Mouse (Mus musculus) CH12.LX (cell line): ENCODE measurements around the gene Slc16a3. TPM values are rescaled to one million over a fixed set of nuclear protein-coding genes. Genes with fewer than 3 reads are reported as not detected.
A peak's percentile ranks its signal among the peaks of the same experiment; 100 is the strongest.

Experiments
- DNase-seq: peaks from one replicate; pipeline ENCODE4 v3.0.0-alpha.2; 2013; ENCODE audit errors: extremely low read depth
- H3K27ac ChIP-seq: 2 replicates; pipeline ENCODE4 v1.5.1; 2012; ENCODE audit warnings: low read depth, mild to moderate bottlenecking, control low read depth, moderate library complexity; ENCODE audit not compliant: insufficient read depth
- H3K27me3 ChIP-seq: replicated peaks from 2 replicates; pipeline ENCODE3; 2012; ENCODE audit warnings: inconsistent platforms
- H3K36me3 ChIP-seq, 2 experiments: replicated peaks in 1 of 2; 2 replicates each; pipeline versions ENCODE3 to v1.6.1; 2012; ENCODE audit warnings: inconsistent platforms in 1 of 2, low read length in 1 of 2, mild to moderate bottlenecking in 1 of 2, mixed read lengths in 1 of 2, moderate library complexity in 1 of 2; ENCODE audit not compliant: control insufficient read depth in 1 of 2, insufficient read depth in 1 of 2
- H3K4me1 ChIP-seq, 2 experiments: 2 replicates each; pipeline ENCODE4 v1.6.1; 2012; ENCODE audit warnings: inconsistent platforms in 1 of 2, moderate library complexity in 1 of 2; ENCODE audit not compliant: insufficient read depth in 2 of 2, control insufficient read depth in 1 of 2
- H3K4me2 ChIP-seq: 2 replicates; pipeline ENCODE4 v1.6.1; 2012; ENCODE audit warnings: low read depth, mild to moderate bottlenecking, control low read depth; ENCODE audit not compliant: poor library complexity, insufficient read depth, severe bottlenecking
- H3K4me3 ChIP-seq, 3 experiments: fragments of 150-350 bp in 1 of 3; sonication (generic) in 1 of 3; replicated peaks in 1 of 3; 2 replicates each; pipeline versions ENCODE3 to v1.5.1; 2011 to 2012; ENCODE audit warnings: low read depth in 2 of 3, low read length in 2 of 3, mild to moderate bottlenecking in 2 of 3, moderate library complexity in 2 of 3, control low read depth in 1 of 3, improper control_type of control experiment in 1 of 3, inconsistent platforms in 1 of 3, mixed read lengths in 1 of 3; ENCODE audit not compliant: poor library complexity in 1 of 3
- H3K79me2 ChIP-seq: replicated peaks from 2 replicates; pipeline ENCODE4 v1.6.1; 2012; ENCODE audit warnings: mild to moderate bottlenecking, moderate library complexity; ENCODE audit not compliant: control insufficient read depth, poor library complexity, insufficient read depth, severe bottlenecking; ENCODE audit errors: extremely low read depth
- H3K9ac ChIP-seq: 2 replicates; pipeline ENCODE4 v1.6.1; 2012; ENCODE audit warnings: low read depth, mild to moderate bottlenecking, control low read depth, moderate library complexity; ENCODE audit not compliant: insufficient read depth
- H3K9me3 ChIP-seq: replicated peaks from 2 replicates; pipeline ENCODE3; 2012; ENCODE audit warnings: low read length, inconsistent platforms, mixed read lengths
- BHLHE40 ChIP-seq: IDR thresholded peaks from 2 replicates; pipeline ENCODE4 v1.6.1; 2011; ENCODE audit warnings: mild to moderate bottlenecking, low read depth, low read length, improper control_type of control experiment
- CHD1 ChIP-seq: IDR thresholded peaks from 2 replicates; pipeline ENCODE4 v1.6.1; 2012; ENCODE audit warnings: low read depth, low read length, improper control_type of control experiment, inconsistent platforms
- CHD2 ChIP-seq: IDR thresholded peaks from 2 replicates; pipeline ENCODE4 v1.6.1; 2011; ENCODE audit warnings: low read length, improper control_type of control experiment
- CTCF ChIP-seq, 2 experiments: IDR thresholded peaks in 1 of 2; conservative IDR thresholded peaks in 1 of 2; 2 replicates each; pipeline ENCODE4 v1.5.1; 2011 to 2012; ENCODE audit warnings: low read depth in 2 of 2, low read length in 2 of 2, improper control_type of control experiment in 1 of 2, inconsistent platforms in 1 of 2, mild to moderate bottlenecking in 1 of 2, moderate library complexity in 1 of 2
- ELF1 ChIP-seq: IDR thresholded peaks from 2 replicates; pipeline ENCODE4 v1.6.1; 2014; ENCODE audit warnings: low read depth, mild to moderate bottlenecking, inconsistent platforms, low read length, improper control_type of control experiment
- EP300 ChIP-seq: IDR thresholded peaks from 2 replicates; pipeline ENCODE4 v1.6.1; 2011; ENCODE audit warnings: low read length, improper control_type of control experiment
- ETS1 ChIP-seq: conservative IDR thresholded peaks from 2 replicates; pipeline ENCODE4 v1.6.1; 2012; ENCODE audit warnings: low read depth, mild to moderate bottlenecking, inconsistent platforms, low read length, improper control_type of control experiment, moderate library complexity
- HCFC1 ChIP-seq: IDR thresholded peaks from 2 replicates; pipeline ENCODE4 v1.6.1; 2012; ENCODE audit warnings: low read depth, mild to moderate bottlenecking, inconsistent platforms, low read length, improper control_type of control experiment
- JUN ChIP-seq: IDR thresholded peaks from 2 replicates; pipeline ENCODE4 v1.6.1; 2011; ENCODE audit warnings: low read depth, mild to moderate bottlenecking, low read length, improper control_type of control experiment, moderate library complexity; ENCODE audit not compliant: insufficient read depth
- JUND ChIP-seq: conservative IDR thresholded peaks from 2 replicates; pipeline ENCODE4 v1.6.1; 2011; ENCODE audit warnings: low read depth, low read length, improper control_type of control experiment
- KAT2A ChIP-seq: IDR thresholded peaks from 2 replicates; pipeline ENCODE4 v1.6.1; 2012; ENCODE audit warnings: low read length, improper control_type of control experiment, inconsistent platforms; ENCODE audit not compliant: insufficient replicate concordance
- MAFK ChIP-seq: IDR thresholded peaks from 2 replicates; pipeline ENCODE4 v1.6.1; 2011; ENCODE audit warnings: low read length, improper control_type of control experiment; ENCODE audit not compliant: insufficient replicate concordance
- MAX ChIP-seq: IDR thresholded peaks from 2 replicates; pipeline ENCODE4 v1.6.1; 2011; ENCODE audit warnings: low read length, improper control_type of control experiment
- MAZ ChIP-seq: IDR thresholded peaks from 2 replicates; pipeline ENCODE4 v1.6.1; 2012; ENCODE audit warnings: low read depth, mild to moderate bottlenecking, inconsistent platforms, low read length, improper control_type of control experiment, moderate library complexity
- MEF2A ChIP-seq: IDR thresholded peaks from 2 replicates; pipeline ENCODE4 v1.6.1; 2014; ENCODE audit warnings: low read depth, mild to moderate bottlenecking, inconsistent platforms, low read length, improper control_type of control experiment, borderline replicate concordance
- MXI1 ChIP-seq: IDR thresholded peaks from 2 replicates; pipeline ENCODE4 v1.6.1; 2011; ENCODE audit warnings: mild to moderate bottlenecking, low read depth, low read length, improper control_type of control experiment
- MYC ChIP-seq: IDR thresholded peaks from 2 replicates; pipeline ENCODE4 v1.6.1; 2011; ENCODE audit warnings: low read depth, mild to moderate bottlenecking, improper control_type of control experiment, low read length
- NELFE ChIP-seq: IDR thresholded peaks from 2 replicates; pipeline ENCODE4 v1.6.1; 2011; ENCODE audit warnings: low read depth, low read length, improper control_type of control experiment
- NRF1 ChIP-seq: IDR thresholded peaks from 2 replicates; pipeline ENCODE4 v1.6.1; 2014; ENCODE audit warnings: low read depth, mild to moderate bottlenecking, inconsistent platforms, low read length, improper control_type of control experiment, moderate library complexity
- PAX5 ChIP-seq: IDR thresholded peaks from 2 replicates; pipeline ENCODE4 v1.6.1; 2012; ENCODE audit warnings: low read length, inconsistent platforms, mixed read lengths
- POLR2AphosphoS2 ChIP-seq: IDR thresholded peaks from 2 replicates; pipeline ENCODE4 v1.6.1; 2011; ENCODE audit warnings: low read depth, low read length, improper control_type of control experiment
- RCOR1 ChIP-seq: conservative IDR thresholded peaks from 2 replicates; pipeline ENCODE4 v1.6.1; 2012; ENCODE audit warnings: low read depth, mild to moderate bottlenecking, inconsistent platforms, low read length, improper control_type of control experiment
- SIN3A ChIP-seq: IDR thresholded peaks from 2 replicates; pipeline ENCODE4 v1.6.1; 2012; ENCODE audit warnings: low read length, improper control_type of control experiment, inconsistent platforms
- SMC3 ChIP-seq: IDR thresholded peaks from 2 replicates; pipeline ENCODE4 v1.6.1; 2011; ENCODE audit warnings: low read depth, low read length, improper control_type of control experiment
- TBP ChIP-seq: conservative IDR thresholded peaks from 2 replicates; pipeline ENCODE4 v1.6.1; 2011; ENCODE audit warnings: low read depth, low read length, improper control_type of control experiment
- TCF12 ChIP-seq: IDR thresholded peaks from 2 replicates; pipeline ENCODE4 v1.6.1; 2014; ENCODE audit warnings: low read depth, mild to moderate bottlenecking, inconsistent platforms, low read length, improper control_type of control experiment
- UBTF ChIP-seq: IDR thresholded peaks from 2 replicates; pipeline ENCODE4 v1.6.1; 2012; ENCODE audit warnings: low read depth, mild to moderate bottlenecking, inconsistent platforms, low read length, improper control_type of control experiment, moderate library complexity
- USF1 ChIP-seq: IDR thresholded peaks from 2 replicates; pipeline ENCODE4 v1.6.1; 2014; ENCODE audit warnings: low read depth, mild to moderate bottlenecking, inconsistent platforms, low read length, improper control_type of control experiment
- USF2 ChIP-seq: conservative IDR thresholded peaks from 2 replicates; pipeline ENCODE4 v1.6.1; 2011; ENCODE audit warnings: low read depth, low read length, improper control_type of control experiment
- ZC3H11A ChIP-seq: IDR thresholded peaks from 2 replicates; pipeline ENCODE4 v1.6.1; 2012; ENCODE audit warnings: low read depth, mild to moderate bottlenecking, inconsistent platforms, low read length, improper control_type of control experiment
- ZKSCAN1 ChIP-seq: IDR thresholded peaks from 2 replicates; pipeline ENCODE4 v1.6.1; 2012; ENCODE audit warnings: low read depth, inconsistent platforms, low read length, improper control_type of control experiment, borderline replicate concordance
- ZNF384 ChIP-seq: IDR thresholded peaks from 2 replicates; pipeline ENCODE4 v1.6.1; 2012; ENCODE audit warnings: low read depth, low read length, improper control_type of control experiment, inconsistent platforms
- dilution Hi-C: fragments of 300-500 bp; cut with MboI; formaldehyde crosslinking; loops from 2 replicates; pipeline ENCODE4 v1.14.3; 2020; ENCODE audit warnings: low sequenced_read_pairs; ENCODE audit not compliant: extremely low pct_unique_long_range_greater_than_20kb, extremely low pct_ligation_motif_present
- in situ Hi-C: fragments of 300-500 bp; cut with MboI; formaldehyde crosslinking; loops from 3 replicates; pipeline ENCODE4 v1.14.3; 2019; ENCODE audit warnings: low sequenced_read_pairs, low pct_ligation_motif_present, low pct_unique_long_range_greater_than_20kb, mixed read lengths
- polyA plus RNA-seq: library from polyadenylated mRNA; unstranded; fragments of >175 nt; gene quantifications from 2 replicates; pipeline ENCODE4 v1.2.1, GENCODE M21; 2012; ENCODE audit warnings: low read depth; ENCODE audit not compliant: insufficient read length
- total RNA-seq, 2 experiments: library from RNA; depleted of rRNA; stranded (reverse); fragments of 300-350 nt in 1 of 2; fragments of >200 nt in 1 of 2; gene quantifications; 2 replicates each; pipeline ENCODE4 v1.2.3; 2012 to 2014

Slc16a3 gene
- total and polyA plus RNA-seq, 3 experiments = 9.7 to 388 (median 130) TPM

DNA sequence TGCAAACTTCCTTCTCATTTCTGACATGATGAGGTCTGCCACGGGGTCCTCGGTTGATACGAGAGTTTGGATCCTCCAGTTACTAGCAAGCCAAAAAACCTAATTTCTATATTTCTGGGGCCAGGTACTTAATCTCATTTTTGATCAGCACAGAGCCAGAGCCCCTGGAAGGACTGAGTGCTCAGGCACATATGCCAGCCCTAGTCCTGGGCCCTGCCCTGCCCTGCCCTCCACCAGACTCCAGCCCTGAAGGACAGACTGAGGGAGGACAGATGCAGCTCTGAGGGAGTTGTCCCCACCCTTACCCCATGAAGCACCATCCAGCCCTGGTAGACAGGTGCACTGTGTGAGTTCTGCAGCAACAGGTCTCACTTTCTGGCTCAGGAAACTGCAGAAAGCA lies 43.7 kb upstream of the Slc16a3 start:
- Histone ChIP-seq H3K4me2 (no peak overlapping the region), H3K4me3 (no peak overlapping the region), H3K27me3 (no peaks in the 10 kb centered on the region), H3K9me3 (peaks cover 3% of the 10 kb centered on the region), H3K36me3 (peaks cover 5 to 40% of the 10 kb centered on the region in 2 experiments), H3K4me1 (peaks cover 4 to 23% of the 10 kb centered on the region in 2 experiments; a peak in 3 of 4 replicates), H3K79me2 (no peaks in the 10 kb centered on the region), H3K27ac (no peak overlapping the region)
- DNase-seq = no peak
- in situ Hi-C loops = no loop called here
- no peak for TF ChIP-seq ZC3H11A
- no peak for TF ChIP-seq CHD2
- TF ChIP-seq USF1 = no peak
- TF ChIP-seq MAZ = no peak
- TF ChIP-seq ELF1 = no peak
- no peak for TF ChIP-seq MAFK
- TF ChIP-seq, all 38 proteins: peak for 0
- no peak overlapping the region for H3K9ac ChIP-seq
- dilution Hi-C loops = no loop called here

DNA sequence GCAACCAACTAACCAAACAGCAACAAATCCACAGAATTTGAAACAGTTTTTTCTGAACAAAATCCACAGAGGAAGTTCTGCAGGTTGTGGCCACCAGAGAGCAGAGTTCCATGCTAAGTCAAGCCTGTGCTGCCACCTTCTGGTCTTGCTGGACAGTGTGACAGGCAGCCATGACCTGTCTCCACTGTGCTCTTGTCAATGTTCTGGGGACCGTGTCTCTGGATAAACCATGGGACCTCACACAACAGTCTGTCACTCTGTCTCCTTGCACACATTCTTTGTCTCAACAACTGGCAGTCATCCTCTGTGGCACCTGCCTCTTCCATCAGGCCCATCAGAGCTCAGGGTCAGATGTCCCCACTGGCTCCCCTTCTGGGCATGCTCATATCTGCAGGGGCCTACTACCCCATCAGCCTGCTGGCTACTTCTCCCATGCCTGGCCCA lies 42.8 kb upstream of the Slc16a3 start:
- H3K4me3 ChIP-seq = no peak overlapping the region
- DNase-seq = peak; percentile 87
- dilution Hi-C loops = no loop called here
- no peak for TF ChIP-seq MAX
- TF ChIP-seq POLR2AphosphoS2 = no peak
- peak; percentile 99 for TF ChIP-seq SMC3
- peak; percentile 36; the same call in 1 of the 2 replicates for TF ChIP-seq MEF2A
- peak; percentile 94; the same call in 1 of the 2 replicates for TF ChIP-seq NELFE
- no peak for TF ChIP-seq JUN
- peak; percentile 70 for TF ChIP-seq ZNF384
- no peak for TF ChIP-seq RCOR1
- TF ChIP-seq ZKSCAN1 = no peak
- TF ChIP-seq KAT2A = no peak
- TF ChIP-seq NRF1 = no peak; the same call in 1 of the 2 replicates
- TF ChIP-seq UBTF = no peak
- peak; percentile 96 to 100 for TF ChIP-seq CTCF (conservative IDR thresholded peaks at IDR 0.05 in 1 of 2, IDR thresholded peaks at IDR 0.05 in 1 of 2; ENCODE audit: low read depth in 2 of 2, low read length in 2 of 2)
- no peak for TF ChIP-seq PAX5
- TF ChIP-seq MXI1 = no peak
- no peak; the same call in 1 of the 2 replicates for TF ChIP-seq JUND
- no peak for TF ChIP-seq BHLHE40
- no peak for TF ChIP-seq TBP
- no peak for TF ChIP-seq MAFK
- peak; percentile 60 for TF ChIP-seq ZC3H11A
- no peak for TF ChIP-seq CHD2
- peak; percentile 44; the same call in 1 of the 2 replicates for TF ChIP-seq HCFC1
- no peak for TF ChIP-seq MAZ
- no peak for TF ChIP-seq USF2
- no peak for TF ChIP-seq SIN3A
- TF ChIP-seq TCF12 = no peak
- TF ChIP-seq MYC = peak; percentile 43; the same call in 1 of the 2 replicates
- no peak; the same call in 1 of the 2 replicates for TF ChIP-seq ELF1
- no peak for TF ChIP-seq ETS1
- no peak for TF ChIP-seq USF1
- no peak for TF ChIP-seq CHD1
- TF ChIP-seq EP300 = no peak

More for the DNA sequence above, 42.8 kb upstream of the Slc16a3 start:
- H3K27ac ChIP-seq = no peak overlapping the region
- H3K36me3 ChIP-seq = peaks cover 5 to 37% of the 10 kb centered on the region in 2 experiments
- H3K79me2 ChIP-seq = no peaks in the 10 kb centered on the region
- H3K9me3 ChIP-seq = peaks cover 3% of the 10 kb centered on the region
- H3K27me3 ChIP-seq = no peaks in the 10 kb centered on the region
- H3K9ac ChIP-seq = no peak overlapping the region
- in situ Hi-C loops = no loop called here
- H3K4me1 ChIP-seq = peaks cover 4 to 23% of the 10 kb centered on the region in 2 experiments; a peak in 3 of 4 replicates
- H3K4me2 ChIP-seq = no peak overlapping the region
